ENCODE assay signal across 8 mouse cellular contexts in genomic region chr4:151860441-151861331, GRCm38 (mm10). TPM values are rescaled to one million over a fixed set of nuclear protein-coding genes. Genes with fewer than 3 reads are reported as not detected.
DNase-seq lines count a peak whose midpoint lies in the region; ATAC-seq lines count a peak whose summit lies in the region.

No protein-coding gene starts in this region.

- H3K4me3 ChIP-seq in hindbrain, embryonic 16.5 days (ENCODE audit: low read length), result peak overlapping the region; percentile 85

- no peaks in the 10 kb centered on the region for H3K27me3 ChIP-seq in hindbrain, embryonic 16.5 days (replicated peaks; ENCODE audit: control insufficient read depth, insufficient read depth, low read length)

- WGBS in hindbrain, embryonic 16.5 days, result 2% methylated on average over 31 of the region's 63 CpGs

- DNase-seq in layer of hippocampus, postnatal 10 days (ENCODE audit: low spot score in 2 of 2), result peak; percentile 34 to 55
- DNase-seq in layer of hippocampus, adult 9-11 months, result no peak
- DNase-seq in cerebellum, adult 18-20 months, result peak; percentile 42 to 64
- peak; percentile 5 to 8 for DNase-seq in frontal cortex, postnatal 36 days (ENCODE audit: low spot score in 2 of 2)
- peak; percentile 21 for DNase-seq in liver
- peak; percentile 61 for DNase-seq in naive thymus-derived CD4-positive, alpha-beta T cell, adult 2 months (ENCODE audit: low read depth)
- DNase-seq in thymus, adult 18-20 months, result peak; percentile 30 to 53

- peaks cover 20% of the 10 kb centered on the region for H3K4me1 ChIP-seq in hindbrain, embryonic 16.5 days (ENCODE audit: control insufficient read depth, insufficient read depth, low read depth, low read length)

- peak overlapping the region; percentile 94 for H3K4me2 ChIP-seq in hindbrain, embryonic 16.5 days (ENCODE audit: low read length)

- H3K27ac ChIP-seq in hindbrain, embryonic 16.5 days (ENCODE audit: low read depth, low read length), result peak overlapping the region; percentile 89

- no peak for ATAC-seq in hindbrain, embryonic 16.5 days

- no peaks in the 10 kb centered on the region for H3K9me3 ChIP-seq in hindbrain, embryonic 16.5 days (ENCODE audit: control insufficient read depth, low read length)

- no peaks in the 10 kb centered on the region for H3K36me3 ChIP-seq in hindbrain, embryonic 16.5 days (ENCODE audit: control insufficient read depth, insufficient read depth, low read length)

- H3K9ac ChIP-seq in hindbrain, embryonic 16.5 days (ENCODE audit: low read depth, low read length), result peak overlapping the region; percentile 91

RNA-seq across cellular contexts. Expression of gene Camta1, which starts 1.0 kb away (rescaled TPM):
- 100 to 1,000 TPM; 218 to 223 TPM for total RNA-seq in layer of hippocampus, postnatal 10 days (2021)
- 139 and 153 TPM in 2 replicates for polyA plus RNA-seq in hindbrain, embryonic 16.5 days (2015; fragmentation: Nextera tagmentation; extraction: Ambion mirVana)
